Mouse (Mus musculus): ENCODE measurements around the gene Slc41a2. TPM values are rescaled to one million over a fixed set of nuclear protein-coding genes. Genes with fewer than 3 reads are reported as not detected.
A peak's percentile ranks its signal among the peaks of the same experiment; 100 is the strongest.

Gene Slc41a2
- total RNA-seq, 2 experiments from 2014 or later, result 32.5 to 38.7 TPM

DNA sequence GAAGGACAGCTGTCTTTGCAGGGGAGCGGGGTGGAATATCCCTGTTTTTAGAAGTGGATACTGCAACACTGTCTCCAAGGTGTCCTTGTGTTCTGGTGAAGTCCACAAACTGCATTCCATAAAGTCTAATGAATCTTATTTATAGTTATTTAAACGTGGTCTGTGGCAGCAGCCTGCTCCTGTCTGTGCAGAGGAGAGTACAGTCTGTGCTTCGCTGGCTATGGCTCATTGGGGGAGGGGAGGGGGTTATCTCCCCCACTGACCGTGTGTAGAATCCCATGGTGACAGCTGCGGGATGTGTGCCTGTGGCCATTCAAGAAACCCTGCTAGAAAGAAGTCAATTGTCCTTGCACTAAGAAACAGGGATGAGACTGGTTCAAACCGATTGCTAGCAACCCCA lies 145.7 kb downstream of the Slc41a2 start:
- DNase-seq, result no peak
- intact Hi-C loops (cut with DNase I), result no loop called here

DNA sequence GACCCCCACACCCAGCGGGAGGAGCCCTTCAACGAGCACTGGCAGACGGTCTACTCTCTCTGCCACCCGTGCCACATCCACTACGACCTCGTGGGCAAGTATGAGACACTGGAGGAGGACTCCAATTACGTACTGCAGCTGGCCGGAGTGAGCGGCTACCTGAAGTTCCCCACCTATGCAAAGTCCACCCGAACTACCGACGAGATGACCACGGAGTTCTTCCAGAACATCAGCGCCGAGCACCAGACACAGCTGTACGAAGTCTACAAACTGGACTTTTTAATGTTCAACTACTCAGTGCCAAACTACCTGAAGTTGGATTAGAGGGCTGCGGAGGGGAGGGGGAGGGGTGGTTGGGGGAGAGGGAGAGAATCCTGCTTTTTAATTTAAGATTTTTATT lies 146.2 kb downstream of the Slc41a2 start:
- no peak for DNase-seq
- intact Hi-C loops (cut with DNase I), result no loop called here

DNA sequence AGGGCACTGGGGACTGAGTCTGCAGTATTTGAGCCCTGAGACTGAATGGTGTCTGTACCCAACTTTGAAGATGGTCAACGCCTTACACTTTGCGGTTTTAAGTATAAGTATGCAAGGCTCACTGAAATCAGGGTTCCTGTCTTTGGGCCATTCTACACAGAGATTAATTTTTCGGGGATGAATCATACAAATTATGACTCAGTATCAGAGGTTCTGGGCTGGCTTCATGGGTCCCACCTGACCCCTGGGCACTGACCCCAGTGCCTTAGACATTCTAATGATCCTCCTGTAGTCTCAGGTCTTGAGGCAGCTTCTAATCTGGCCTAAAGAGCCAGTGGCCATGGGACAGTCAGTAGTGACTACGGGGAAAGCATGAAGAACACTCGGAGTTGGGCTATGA lies 148.6 kb downstream of the Slc41a2 start:
- intact Hi-C loops (cut with DNase I), result loop anchor here (5.0 kb wide), 1 partner anchor 202 kb away; the partner anchor contains the start of gene Chst11
- DNase-seq, result no peak

GRCm38 (mm10) chr10:83186984-83187383 lies 150.7 kb downstream of the Slc41a2 start:
- intact Hi-C loops (cut with DNase I), result loop anchor here (5.0 kb wide), 1 partner anchor 200 kb away; the partner anchor contains the start of gene Chst11
- peak; percentile 69 for DNase-seq

DNA sequence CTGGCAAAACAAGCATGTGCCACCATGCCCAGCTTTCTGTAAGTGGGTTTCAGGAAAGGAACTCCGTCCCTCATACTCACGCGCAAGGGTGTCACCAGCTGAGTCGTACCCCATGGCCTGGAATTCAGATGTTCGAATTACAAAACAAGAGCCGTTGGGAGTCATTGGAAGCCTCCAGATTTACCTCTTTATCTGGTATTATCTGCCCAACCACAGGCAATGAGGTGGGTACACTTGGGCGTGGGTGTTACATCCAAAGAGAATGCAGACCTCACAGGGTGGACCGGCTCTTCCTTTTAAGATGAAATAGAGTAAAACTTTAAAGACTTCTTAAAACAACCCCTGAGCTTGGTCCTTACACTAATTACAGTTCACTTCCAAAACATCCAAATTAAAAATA lies 151.5 kb downstream of the Slc41a2 start:
- intact Hi-C loops (cut with DNase I), result loop anchor here (5.0 kb wide), 1 partner anchor 199 kb away; the partner anchor contains the start of gene Chst11
- no peak for DNase-seq

DNA sequence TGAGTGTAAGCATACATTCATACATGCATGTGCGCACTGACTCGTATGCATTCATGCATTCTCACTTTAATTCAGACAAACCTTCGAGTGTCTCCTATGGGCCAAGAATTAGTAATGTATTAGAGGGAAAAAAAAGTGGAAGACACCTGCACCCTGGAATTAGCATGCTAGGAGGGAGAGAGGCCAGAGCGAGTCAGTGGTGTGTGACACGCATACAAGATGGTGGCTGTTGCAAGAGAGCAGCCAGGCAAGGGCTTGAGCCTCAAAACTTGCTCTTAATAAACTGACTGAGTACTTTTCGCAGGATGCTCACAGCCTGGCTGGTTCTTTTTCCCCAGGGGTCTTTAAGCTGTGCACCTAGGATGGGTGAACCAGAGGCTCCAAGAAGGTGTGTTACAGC lies 152.6 kb downstream of the Slc41a2 start:
- intact Hi-C loops (cut with DNase I), result loop anchor here (5.0 kb wide), 1 partner anchor 198 kb away; the partner anchor contains the start of gene Chst11
- no peak for DNase-seq

DNA sequence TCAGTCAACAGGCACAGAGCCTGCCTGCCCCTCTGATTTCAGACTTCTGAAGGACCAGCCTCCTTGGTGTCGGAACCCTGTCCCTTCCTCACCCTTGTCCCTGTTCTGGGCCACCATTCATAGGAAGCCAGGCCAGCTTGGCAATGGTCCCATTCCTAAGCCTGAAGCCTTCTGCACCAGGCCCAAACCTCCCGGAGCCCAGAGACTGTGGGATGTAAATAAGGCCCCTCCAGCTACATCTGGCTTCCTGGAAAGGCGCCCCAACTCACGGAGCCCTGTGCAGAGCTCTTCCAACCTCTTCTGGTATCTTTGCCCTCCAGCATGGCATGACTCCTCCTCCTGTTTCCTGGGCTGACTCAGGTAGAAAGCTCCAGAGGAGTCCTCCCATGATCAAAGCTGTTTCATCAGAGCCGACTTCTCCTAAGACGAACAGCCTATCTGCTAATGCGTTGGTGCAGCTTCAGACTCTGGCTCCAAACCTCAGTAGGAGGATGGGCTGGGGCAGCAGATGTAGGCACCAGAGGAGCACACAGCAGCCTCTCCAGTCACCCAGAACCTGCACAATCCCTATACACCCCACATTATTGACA lies 153.1 kb downstream of the Slc41a2 start:
- intact Hi-C loops (cut with DNase I), result loop anchor here (5.0 kb wide), 1 partner anchor 197 kb away; the partner anchor contains the start of gene Chst11
- peak; percentile 59 for DNase-seq

DNA sequence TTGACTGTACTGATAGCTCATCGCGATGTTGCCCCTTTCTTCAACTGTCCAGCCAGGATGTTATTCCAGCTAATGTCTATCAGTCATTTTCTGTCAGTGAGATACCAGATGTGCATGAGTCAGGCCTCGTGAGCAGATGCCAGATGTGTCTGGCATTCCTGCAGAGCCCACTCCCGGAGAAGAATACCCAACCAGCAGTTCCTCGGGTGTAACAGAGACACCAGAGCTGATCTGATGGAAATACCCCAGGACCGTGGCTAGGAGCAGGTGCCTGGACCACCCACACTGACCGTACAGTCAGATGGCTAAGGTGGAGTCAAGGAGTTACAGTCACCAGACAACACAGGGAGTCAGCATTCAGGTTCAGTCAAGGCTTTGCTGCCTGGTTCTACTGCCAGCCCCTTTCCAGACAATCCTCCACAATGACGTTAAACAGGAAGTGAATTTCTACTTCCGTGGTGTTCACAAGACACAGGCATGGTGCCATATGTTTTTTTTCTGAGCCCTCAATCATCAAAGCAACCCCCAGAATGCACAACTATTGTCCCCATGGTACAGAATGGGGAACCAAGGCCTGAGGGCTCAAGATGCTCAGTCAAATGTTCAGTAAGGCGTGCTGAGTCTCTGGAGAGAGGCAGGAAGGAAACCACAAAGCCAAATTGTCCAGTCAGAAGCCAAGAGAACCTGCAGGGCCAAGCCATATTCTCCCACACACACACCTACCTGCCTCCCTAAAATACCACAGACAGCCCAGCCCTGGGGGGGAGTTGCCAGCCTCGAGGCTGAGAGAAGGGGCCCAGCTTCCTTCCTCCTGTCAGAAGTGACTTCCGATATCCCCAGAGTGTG lies 153.8 kb downstream of the Slc41a2 start:
- no peak for DNase-seq
- intact Hi-C loops (cut with DNase I), result no loop called here

DNA sequence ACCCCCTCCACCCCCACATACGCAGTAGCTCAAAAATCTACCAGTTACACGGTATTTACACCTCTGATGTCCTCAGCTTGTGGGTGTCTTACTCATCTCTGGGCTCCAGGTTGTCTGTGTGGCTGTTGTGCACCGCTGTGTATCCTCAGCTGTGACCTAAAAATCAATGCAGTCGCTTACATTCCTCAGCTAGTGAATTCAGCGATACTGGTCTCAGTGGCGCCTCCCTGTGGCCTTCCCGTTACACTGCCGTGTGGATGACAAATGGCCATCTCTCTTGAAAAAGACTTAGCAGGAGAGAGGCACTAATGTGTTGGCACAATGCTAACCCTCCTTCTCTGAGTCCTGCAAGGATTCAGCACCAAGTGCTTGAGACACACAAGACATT lies 155.1 kb downstream of the Slc41a2 start:
- peak; percentile 83 for DNase-seq
- intact Hi-C loops (cut with DNase I), result no loop called here

GRCm38 (mm10) chr10:83181831-83182572 lies 155.7 kb downstream of the Slc41a2 start:
- DNase-seq, result no peak
- intact Hi-C loops (cut with DNase I), result no loop called here

Other genes with a start within 250 kb of the Slc41a2 start
- 1 to 10 TPM; 4.1 to 5.3 TPM for gene D10Wsu102e, start 22.3 kb upstream of the Slc41a2 start, total RNA-seq (2021)
- gene Aldh1l2, start 196.3 kb upstream of the Slc41a2 start, total RNA-seq (2021), result 10 to 100 TPM; 33.6 to 33.9 TPM
- gene Washc4, start 205.9 kb upstream of the Slc41a2 start, total RNA-seq (2021), result 10 to 100 TPM; 26.1 to 27.0 TPM

All from left cerebral cortex, postnatal 4 days (tissue).